Mouse (Mus musculus) gastrocnemius, adult 2 months (tissue): ENCODE data around the gene Fstl3. TPM values are rescaled to one million over a fixed set of nuclear protein-coding genes. Genes with fewer than 3 reads are reported as not detected.
A peak's percentile ranks its signal among the peaks of the same experiment; 100 is the strongest.

ENCODE experiments used
- DNase-seq: peaks from one replicate; pipeline ENCODE4 v3.0.0; 2022
- H3K27ac ChIP-seq: fragments of 200-600 bp; 2 replicates; pipeline ENCODE4 v1.8.1; 2022; ENCODE audit warnings: mild to moderate bottlenecking
- H3K4me3 ChIP-seq: fragments of 200-600 bp; 2 replicates; pipeline ENCODE4 v1.8.1; 2022; ENCODE audit warnings: mild to moderate bottlenecking, moderate library complexity
- CTCF ChIP-seq: fragments of 200-600 bp; IDR thresholded peaks from 2 replicates; pipeline ENCODE4 v1.8.1; 2022; ENCODE audit warnings: antibody characterized with exemption, mild to moderate bottlenecking, moderate library complexity
- intact Hi-C: fragments of 180-260 bp; cut with DNase I; formaldehyde crosslinking; loops from one replicate; pipeline ENCODE4 v1.15.1; 2025
- total RNA-seq, 2 experiments: library from RNA; stranded (reverse); gene quantifications; 2 replicates each; pipeline ENCODE4 v1.2.3; 2021

Gene Fstl3
- total RNA-seq, 2 experiments from 2014 or later, result 1.0 to 1.5 TPM

DNA sequence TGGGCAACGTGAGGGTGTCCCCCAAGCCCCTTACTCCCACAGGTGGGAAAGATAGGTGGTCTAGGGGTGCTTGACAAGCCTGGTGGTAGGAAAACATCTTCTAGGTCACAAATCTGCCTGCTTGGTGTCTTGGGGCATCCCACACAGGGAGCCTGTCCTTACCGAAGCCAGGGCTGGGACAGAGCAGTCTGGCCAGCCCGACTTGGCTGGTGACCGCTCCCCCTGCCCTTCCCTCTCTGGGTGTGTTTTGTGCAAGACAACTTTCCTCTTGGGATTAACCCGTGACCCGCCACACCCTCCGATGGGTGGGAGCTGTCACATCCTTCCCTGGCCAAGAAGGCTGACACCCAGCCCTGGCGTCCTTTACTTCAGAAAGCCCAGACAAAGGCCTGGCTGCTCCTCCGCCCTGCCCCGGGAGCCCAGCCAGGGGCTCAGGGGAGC, 17.4 kb downstream of the Fstl3 start:
- intact Hi-C loops, result no loop called here
- H3K27ac ChIP-seq, result peak overlapping the region; percentile 90
- DNase-seq, result peak; percentile 92
- TF ChIP-seq CTCF, result no peak
- peak overlapping the region; percentile 93 for H3K4me3 ChIP-seq

DNA sequence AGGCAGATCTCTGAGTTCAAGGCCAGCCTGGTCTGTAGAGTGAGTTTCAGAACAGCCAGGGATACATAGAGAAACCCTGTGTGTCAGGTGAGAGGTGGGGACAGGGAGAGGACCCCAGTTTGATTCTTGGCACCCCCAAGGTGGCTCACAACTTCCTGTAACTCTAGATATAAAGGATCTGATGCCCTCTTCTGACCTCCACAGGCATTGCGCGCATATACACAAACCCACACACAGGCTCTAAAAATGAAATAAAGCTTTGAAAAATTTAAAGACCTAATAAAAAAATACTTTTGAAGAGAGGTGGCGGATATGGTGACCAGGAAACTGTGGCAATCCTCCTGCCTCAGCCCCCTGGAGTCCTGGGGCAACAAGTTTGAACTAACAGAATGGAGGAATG, 18.8 kb downstream of the Fstl3 start:
- DNase-seq, result no peak
- TF ChIP-seq CTCF, result peak; percentile 40
- Histone ChIP-seq H3K4me3 (no peak overlapping the region), H3K27ac (peak overlapping the region; percentile 90)
- intact Hi-C loops, result no loop called here

DNA sequence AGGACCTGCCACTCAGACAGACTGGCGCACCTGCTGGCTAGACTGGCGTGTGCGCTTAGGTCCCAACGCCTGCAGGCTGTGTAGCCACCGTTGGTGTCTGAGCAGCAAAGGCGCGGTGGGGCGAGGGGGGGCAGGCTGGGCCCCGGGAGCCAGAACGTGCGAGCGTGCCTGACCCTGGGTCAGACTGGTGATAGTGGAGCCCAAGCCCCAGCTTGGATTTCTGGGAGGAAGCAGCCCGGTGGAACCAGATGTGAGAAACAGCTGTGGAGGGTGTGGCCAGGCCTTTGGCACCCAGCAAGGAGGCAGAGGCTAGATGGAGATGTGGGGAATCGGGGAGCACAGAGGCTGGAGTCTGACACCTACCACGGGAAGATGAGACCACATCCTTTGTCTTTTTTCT, 20.3 kb downstream of the Fstl3 start:
- DNase-seq, result peak; percentile 79
- no peak for TF ChIP-seq CTCF
- intact Hi-C loops, result no loop called here
- peak overlapping the region; percentile 52 for H3K4me3 ChIP-seq
- peak overlapping the region; percentile 90 for H3K27ac ChIP-seq

DNA sequence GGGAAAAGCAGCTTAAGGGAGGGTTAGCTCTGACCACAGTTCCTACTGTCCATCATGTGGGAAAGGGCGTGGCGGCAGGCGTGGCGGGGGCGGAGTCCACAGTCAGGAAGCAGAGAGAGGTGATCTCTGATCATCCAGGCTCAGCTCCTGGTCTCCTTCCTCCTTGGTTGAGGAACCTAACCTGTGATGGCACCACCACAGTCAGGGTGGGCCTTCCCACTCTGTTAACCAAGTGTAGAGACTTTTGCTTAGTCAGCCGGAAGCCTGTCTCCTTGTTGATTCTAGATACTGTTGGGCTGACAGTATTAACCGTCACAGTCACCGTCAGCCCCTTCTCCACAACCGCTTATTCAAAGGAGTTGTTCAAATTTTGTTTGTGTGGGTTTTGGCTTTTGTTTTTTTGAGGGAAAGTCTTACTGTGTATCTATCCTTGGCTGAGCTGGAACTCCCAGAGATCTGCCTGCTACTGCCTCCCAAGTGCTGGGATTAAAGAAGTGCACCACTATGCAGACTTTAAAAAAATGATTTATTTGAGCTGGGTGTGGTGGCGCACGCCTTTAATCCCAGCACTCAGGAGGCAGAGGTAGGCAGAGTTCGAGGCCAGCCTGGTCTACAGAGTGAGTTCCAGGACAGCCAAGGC, 21.3 kb downstream of the Fstl3 start:
- intact Hi-C loops, result no loop called here
- H3K4me3 ChIP-seq, result no peak overlapping the region
- no peak for DNase-seq
- H3K27ac ChIP-seq, result peak overlapping the region; percentile 90; the same call in 1 of the 2 replicates
- TF ChIP-seq CTCF, result no peak

DNA sequence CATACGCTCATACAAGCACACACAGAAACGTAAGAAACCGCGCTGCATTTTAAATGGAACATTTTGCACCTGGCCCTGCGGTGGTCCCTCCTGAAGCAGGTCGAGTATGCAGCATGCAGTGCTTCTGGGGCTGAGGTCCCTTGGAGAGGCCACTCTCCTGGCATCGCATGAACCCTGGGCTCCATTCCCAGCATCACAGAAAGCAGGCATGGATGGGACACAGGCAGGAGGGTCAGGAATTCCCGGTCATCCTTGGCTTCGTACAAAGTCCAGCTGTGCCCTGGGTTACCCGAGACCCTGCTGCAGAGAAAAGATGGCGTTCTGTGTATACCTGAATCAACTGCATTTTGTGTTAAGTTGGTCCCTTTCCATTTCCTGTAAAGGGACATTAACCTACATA, 23.4 kb downstream of the Fstl3 start:
- no peak for TF ChIP-seq CTCF
- intact Hi-C loops, result no loop called here
- H3K27ac ChIP-seq, result no peak overlapping the region
- no peak overlapping the region for H3K4me3 ChIP-seq
- DNase-seq, result no peak

DNA sequence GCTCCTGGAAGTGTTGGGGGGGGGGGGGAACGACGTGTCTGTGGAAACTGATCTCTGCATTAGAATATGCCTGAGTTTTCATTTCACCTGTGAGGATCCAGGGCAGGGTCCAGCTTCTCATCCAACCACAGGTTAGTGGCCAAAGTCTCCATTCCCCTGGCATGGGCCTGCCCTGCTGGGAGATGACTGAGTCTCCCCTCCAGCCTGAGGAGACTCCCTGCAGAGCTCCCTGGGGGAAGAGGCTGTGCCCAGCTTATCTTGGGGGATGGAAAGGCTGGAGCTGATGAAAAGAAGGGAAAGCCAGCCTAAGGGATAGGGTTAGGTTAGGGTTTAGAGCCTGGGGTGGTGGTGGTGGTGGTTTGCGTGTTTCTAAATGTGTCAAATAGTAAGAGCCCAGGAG, 24.8 kb downstream of the Fstl3 start:
- no peak for TF ChIP-seq CTCF
- intact Hi-C loops, result no loop called here
- peak overlapping the region; percentile 85 for H3K27ac ChIP-seq
- peak overlapping the region; percentile 48 for H3K4me3 ChIP-seq
- DNase-seq, result no peak

DNA sequence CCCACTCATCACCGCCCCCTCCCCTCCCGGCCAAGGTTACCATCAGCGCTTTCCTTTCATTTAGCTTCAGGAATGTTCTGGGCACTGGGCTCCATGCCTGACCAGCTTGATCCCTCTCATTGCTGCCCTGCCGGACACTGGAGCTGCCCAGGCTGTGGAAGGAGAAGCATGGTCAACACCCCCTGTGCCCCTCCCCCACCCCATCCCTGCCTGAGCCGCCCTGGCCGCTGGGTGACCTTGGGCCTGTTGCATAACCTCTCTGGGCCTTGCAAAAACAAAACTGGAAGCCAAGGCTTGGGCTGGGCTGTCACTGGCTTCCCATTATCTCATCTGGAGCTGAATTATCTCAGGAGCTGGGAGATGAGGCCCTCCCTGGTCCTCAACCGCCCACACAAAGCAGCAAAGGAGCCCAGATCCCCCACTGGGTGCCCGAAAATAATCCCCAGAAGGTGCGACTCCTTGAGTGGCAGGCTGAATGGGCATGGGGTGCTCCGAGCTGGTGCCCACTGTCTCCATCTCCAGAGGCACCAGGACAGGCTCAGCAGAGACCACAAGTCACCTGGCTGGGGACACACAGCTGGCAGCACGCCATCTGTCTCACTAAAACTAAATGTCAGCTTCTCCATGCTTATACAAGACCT, 25.4 kb downstream of the Fstl3 start:
- Histone ChIP-seq H3K27ac (peak overlapping the region; percentile 85), H3K4me3 (peak overlapping the region; percentile 48)
- intact Hi-C loops, result no loop called here
- TF ChIP-seq CTCF, result no peak
- peak; percentile 80 for DNase-seq

DNA sequence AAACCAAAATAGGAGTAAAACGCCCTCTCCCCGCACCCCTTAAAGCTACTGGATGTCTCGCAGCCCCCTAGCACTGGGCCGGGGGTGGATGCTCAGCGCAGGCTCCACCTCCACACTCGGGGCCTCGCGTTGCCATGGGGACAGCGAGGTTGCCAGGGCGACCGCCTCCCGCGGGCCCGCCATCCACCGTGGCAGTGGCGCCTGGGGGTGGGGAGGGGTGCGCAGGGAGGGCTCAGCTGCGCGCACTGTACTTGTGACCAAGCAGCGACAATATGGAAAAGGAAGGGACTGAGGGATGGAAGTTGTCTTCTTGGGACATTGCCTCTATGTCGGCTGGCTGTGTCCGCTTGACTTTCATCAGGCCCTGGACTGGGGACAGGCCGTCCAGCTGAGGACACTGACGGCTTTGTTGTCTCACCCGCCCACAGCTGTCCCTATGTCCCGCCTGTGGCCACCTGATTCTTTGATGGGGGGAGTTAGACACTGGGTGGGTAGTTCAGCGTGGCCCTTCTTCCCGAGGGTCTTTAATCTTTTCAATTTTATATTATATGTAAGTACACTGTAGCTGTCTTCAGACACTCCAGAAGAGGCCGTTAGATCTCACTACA, 26.7 kb downstream of the Fstl3 start:
- no peak for TF ChIP-seq CTCF
- DNase-seq, result peak; percentile 58
- H3K4me3 ChIP-seq, result no peak overlapping the region; the same call in 1 of the 2 replicates
- peak overlapping the region; percentile 85 for H3K27ac ChIP-seq
- intact Hi-C loops, result no loop called here

DNA sequence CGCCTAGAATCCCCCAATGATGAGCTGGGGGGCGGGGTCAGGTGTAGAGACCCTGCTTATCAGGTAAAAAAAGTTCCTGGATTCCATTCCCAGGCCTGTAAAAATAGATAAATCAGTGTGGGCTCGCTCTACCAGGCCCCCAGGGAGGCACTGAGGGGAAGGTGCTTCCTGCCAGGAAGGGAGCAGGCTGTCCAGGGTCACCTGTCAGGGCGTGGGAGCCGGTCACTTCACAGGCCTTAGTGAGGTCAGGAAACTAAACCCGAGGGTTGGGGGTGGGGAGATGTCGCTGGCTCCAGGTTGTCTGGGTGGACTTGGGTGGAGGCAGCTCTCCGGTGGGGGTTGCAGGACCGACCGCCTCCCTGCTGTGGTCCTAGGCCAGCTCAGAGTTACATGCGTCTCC, 28.6 kb downstream of the Fstl3 start:
- TF ChIP-seq CTCF, result no peak
- intact Hi-C loops, result loop anchor here (2.0 kb wide), 1 partner anchor 47 kb away; no protein-coding TSS in a partner anchor
- peak overlapping the region; percentile 62 for H3K4me3 ChIP-seq
- peak overlapping the region; percentile 85 for H3K27ac ChIP-seq
- peak; percentile 66 for DNase-seq

DNA sequence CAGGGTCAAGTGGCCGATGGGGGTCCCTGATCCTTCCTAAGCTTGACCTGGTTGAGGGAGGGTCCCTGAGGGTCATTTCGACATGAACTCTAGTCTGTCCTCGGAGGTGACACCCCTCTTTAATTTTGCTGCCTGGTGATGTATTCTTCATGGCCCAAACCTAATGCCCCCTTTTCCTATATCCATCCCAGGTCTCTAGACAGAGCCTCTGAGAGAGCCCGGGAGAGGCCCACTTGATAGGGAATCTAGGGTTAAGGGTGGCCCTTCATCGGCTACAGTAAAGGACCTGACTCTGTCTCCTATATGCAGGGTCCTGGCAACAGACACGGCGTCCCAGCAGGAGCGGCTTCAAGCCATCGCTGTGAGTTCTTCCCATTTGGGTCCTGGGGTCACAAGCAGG, 29.3 kb downstream of the Fstl3 start:
- H3K4me3 ChIP-seq, result peak overlapping the region; percentile 62
- TF ChIP-seq CTCF, result no peak

DNA sequence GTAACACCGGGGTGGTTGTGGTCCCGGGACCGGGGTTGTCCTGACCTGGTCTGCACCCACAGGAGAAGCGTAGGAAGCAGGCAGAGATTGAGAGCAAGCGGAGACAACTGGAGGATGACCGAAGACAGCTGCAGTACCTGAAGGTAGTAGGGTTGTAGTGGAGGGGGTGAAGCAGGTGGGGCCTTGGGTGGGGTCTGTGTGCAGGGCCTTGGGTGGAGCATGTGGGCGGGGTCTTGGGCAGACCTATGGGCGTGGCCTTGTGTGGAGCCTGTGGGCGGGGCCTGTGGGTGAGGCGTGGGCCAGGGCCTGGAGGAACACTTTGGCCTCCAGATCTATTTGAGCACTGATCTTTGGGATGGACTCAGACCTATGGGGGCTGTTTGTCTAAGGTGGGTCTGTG, 29.9 kb downstream of the Fstl3 start:
- DNase-seq, result peak; percentile 64
- intact Hi-C loops, result loop anchor here (2.0 kb wide), 1 partner anchor 46 kb away; no protein-coding TSS in a partner anchor
- TF ChIP-seq CTCF, result no peak
- Histone ChIP-seq H3K4me3 (peak overlapping the region; percentile 62), H3K27ac (peak overlapping the region; percentile 85)

More for the DNA sequence above, 29.3 kb downstream of the Fstl3 start:
- intact Hi-C loops, result loop anchor here (2.0 kb wide), 1 partner anchor 46 kb away; no protein-coding TSS in a partner anchor
- no peak for DNase-seq
- peak overlapping the region; percentile 85 for H3K27ac ChIP-seq

DNA sequence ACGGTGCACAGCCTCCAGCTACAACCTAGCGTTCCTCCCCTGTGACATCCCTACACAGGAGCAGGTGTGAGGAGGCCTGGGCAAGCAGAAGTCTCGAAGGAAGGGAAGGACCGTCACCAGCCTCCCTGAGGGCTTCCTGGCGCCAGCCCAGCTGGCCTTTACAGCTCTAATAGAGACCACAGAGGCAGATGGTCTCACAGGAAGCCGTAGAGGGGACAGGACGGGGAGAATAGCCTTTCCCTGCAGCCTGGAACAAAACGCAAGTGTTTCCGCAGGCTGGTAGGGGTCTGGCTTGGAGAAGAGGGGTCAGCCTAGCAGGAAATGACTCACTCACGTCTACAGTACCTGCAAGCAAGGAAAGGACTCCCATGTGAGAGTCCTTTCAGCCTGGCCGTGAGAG, 30.8 kb downstream of the Fstl3 start:
- intact Hi-C loops, result loop anchor here (2.0 kb wide), 1 partner anchor 45 kb away; no protein-coding TSS in a partner anchor

DNA sequence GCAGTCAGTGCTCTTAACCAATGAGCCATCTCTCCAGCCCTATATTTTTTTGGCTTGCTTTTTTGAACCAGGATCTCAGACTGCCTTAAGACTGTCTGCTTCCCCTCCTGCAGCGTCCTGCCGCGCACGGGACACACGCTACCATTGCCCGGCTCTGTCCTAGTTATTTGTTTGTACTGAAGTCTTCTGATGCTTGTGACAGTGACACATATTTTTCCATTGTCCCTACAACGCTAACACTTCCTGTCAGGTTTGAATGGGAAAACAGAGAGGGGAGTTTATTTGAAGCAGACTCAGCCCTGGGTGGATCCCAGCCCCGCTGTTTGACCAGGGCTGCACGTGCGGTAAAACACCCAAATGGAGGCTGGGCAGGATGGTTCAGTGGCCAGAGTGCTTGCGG, 31.7 kb downstream of the Fstl3 start:
- intact Hi-C loops, result no loop called here
- no peak for TF ChIP-seq CTCF
- no peak for DNase-seq
- Histone ChIP-seq H3K4me3 (peak overlapping the region; percentile 62), H3K27ac (peak overlapping the region; percentile 85)

More for the DNA sequence above, 30.8 kb downstream of the Fstl3 start:
- TF ChIP-seq CTCF, result no peak
- Histone ChIP-seq H3K4me3 (peak overlapping the region; percentile 62), H3K27ac (peak overlapping the region; percentile 85)
- peak; percentile 60 for DNase-seq
